Mouse (Mus musculus) liver, embryonic 13.5 days (tissue): ENCODE results near the gene Psmf1. TPM values are rescaled to one million over a fixed set of nuclear protein-coding genes. Genes with fewer than 3 reads are reported as not detected.
A peak's percentile ranks its signal among the peaks of the same experiment; 100 is the strongest.

Source experiments
- ATAC-seq: fragments of 200-750 bp; cut with Nextera tagmentation; 2 replicates; pipeline ENCODE4 v1.8.0; 2017; ENCODE audit warnings: low read depth, mild to moderate bottlenecking, moderate number of reproducible peaks, moderate library complexity
- DNase-seq: peaks from one replicate; pipeline ENCODE4 v3.0.0; 2022
- H3K27ac ChIP-seq: fragments of 300-500 bp; sonication (generic); 2 replicates; pipeline ENCODE4 v1.5.1; 2015; ENCODE audit warnings: moderate library complexity, mild to moderate bottlenecking, inconsistent platforms
- H3K27me3 ChIP-seq: fragments of 300-500 bp; sonication (generic); 2 replicates; pipeline ENCODE4 v1.6.1; 2015; ENCODE audit warnings: mild to moderate bottlenecking, inconsistent platforms
- H3K36me3 ChIP-seq: fragments of 300-500 bp; sonication (generic); 2 replicates; pipeline ENCODE4 v1.6.1; 2015; ENCODE audit warnings: mild to moderate bottlenecking, inconsistent platforms
- H3K4me1 ChIP-seq: fragments of 300-500 bp; sonication (generic); replicated peaks from 2 replicates; pipeline ENCODE4 v1.6.1; 2015; ENCODE audit warnings: inconsistent platforms
- H3K4me2 ChIP-seq: fragments of 300-500 bp; sonication (generic); 2 replicates; pipeline ENCODE4 v1.6.1; 2015; ENCODE audit warnings: inconsistent platforms, mild to moderate bottlenecking, moderate library complexity
- H3K4me3 ChIP-seq: fragments of 300-500 bp; sonication (generic); replicated peaks from 2 replicates; pipeline ENCODE4 v1.5.1; 2015; ENCODE audit warnings: mild to moderate bottlenecking, inconsistent platforms
- H3K9ac ChIP-seq: fragments of 300-500 bp; sonication (generic); 2 replicates; pipeline ENCODE4 v1.6.1; 2015; ENCODE audit warnings: mild to moderate bottlenecking, inconsistent platforms
- H3K9me3 ChIP-seq: fragments of 300-500 bp; sonication (generic); replicated peaks from 2 replicates; pipeline ENCODE4 v1.6.1; 2016; ENCODE audit warnings: inconsistent platforms
- WGBS: fragments of 180-500 bp; shearing (Covaris S2); methylation state at CpG from one replicate; pipeline ENCODE4 v1.1.7; 2015; ENCODE audit not compliant: insufficient replicate concordance; 5-methylcytosine and 5-hydroxymethylcytosine counted together
- polyA plus RNA-seq: library from polyadenylated mRNA; unstranded; fragments of >200 nt; fragmentation: Nextera tagmentation; extraction: Ambion mirVana; gene quantifications from 2 replicates; pipeline ENCODE4 v1.2.1, GENCODE M21; 2015

Gene Psmf1
- polyA plus RNA-seq, 1 experiment from 2014 or later, result 49.1 TPM

GRCm38 (mm10) chr2:151756277-151757061 lies 12.5 kb upstream of the Psmf1 start:
- Histone ChIP-seq H3K27ac (no peak overlapping the region), H3K4me3 (no peak overlapping the region), H3K4me2 (no peak overlapping the region), H3K9me3 (no peaks in the 10 kb centered on the region), H3K4me1 (no peaks in the 10 kb centered on the region), H3K27me3 (no peaks in the 10 kb centered on the region), H3K36me3 (no peaks in the 10 kb centered on the region), H3K9ac (no peak overlapping the region)
- 47% methylated on average over 9 of the region's 9 CpGs for WGBS
- DNase-seq (no peak), ATAC-seq (no peak)

GRCm38 (mm10) chr2:151751330-151751729 lies 7.3 kb upstream of the Psmf1 start:
- Histone ChIP-seq H3K4me3 (no peak overlapping the region), H3K9ac (no peak overlapping the region), H3K4me1 (no peaks in the 10 kb centered on the region), H3K36me3 (no peaks in the 10 kb centered on the region), H3K4me2 (no peak overlapping the region), H3K9me3 (no peaks in the 10 kb centered on the region), H3K27me3 (peaks cover 12% of the 10 kb centered on the region), H3K27ac (no peak overlapping the region)
- DNase-seq (no peak), ATAC-seq (no peak)
- 49% methylated on average over 5 of the region's 5 CpGs for WGBS

- Histone ChIP-seq H3K4me2 (no peak overlapping the region), H3K36me3 (no peaks in the 10 kb centered on the region), H3K9me3 (no peaks in the 10 kb centered on the region), H3K4me1 (peaks cover 20% of the 10 kb centered on the region), H3K4me3 (no peak overlapping the region), H3K27ac (no peak overlapping the region), H3K9ac (no peak overlapping the region), H3K27me3 (peaks cover 16% of the 10 kb centered on the region)
- 34% methylated on average over 19 of the region's 19 CpGs for WGBS
- ATAC-seq (peak; percentile 39; the same call in 1 of the 2 replicates), DNase-seq (peak; percentile 59)
Observed at GRCm38 (mm10) chr2:151747847-151748705, 4.1 kb upstream of the Psmf1 start.

GRCm38 (mm10) chr2:151742850-151743679 lies 921 bp downstream of the Psmf1 start:
- DNase-seq (peak; percentile 58), ATAC-seq (peak; percentile 76)
- Histone ChIP-seq H3K4me2 (peak overlapping the region; percentile 86), H3K36me3 (peaks cover 10% of the 10 kb centered on the region; the same call in 1 of the 2 replicates), H3K27me3 (peaks cover 13% of the 10 kb centered on the region), H3K4me3 (peak overlapping the region; percentile 14), H3K9ac (peak overlapping the region; percentile 95), H3K9me3 (no peaks in the 10 kb centered on the region), H3K27ac (peak overlapping the region; percentile 95), H3K4me1 (peaks cover 64% of the 10 kb centered on the region)
- 27% methylated on average over 6 of the region's 6 CpGs for WGBS

- Histone ChIP-seq H3K27me3 (peaks cover 6% of the 10 kb centered on the region), H3K4me3 (peak overlapping the region; percentile 14; the same call in 1 of the 2 replicates), H3K27ac (peak overlapping the region; percentile 95), H3K36me3 (peaks cover 13% of the 10 kb centered on the region; the same call in 1 of the 2 replicates), H3K4me1 (peaks cover 74% of the 10 kb centered on the region), H3K9me3 (no peaks in the 10 kb centered on the region), H3K4me2 (peak overlapping the region; percentile 86), H3K9ac (peak overlapping the region; percentile 95; the same call in 1 of the 2 replicates)
- peak; percentile 14; the same call in 1 of the 2 replicates for ATAC-seq
- 49% methylated on average over 1 of the region's 1 CpGs for WGBS
- no peak for DNase-seq
Observed at GRCm38 (mm10) chr2:151742084-151742483, 1.9 kb downstream of the Psmf1 start.

- WGBS, result under 1% methylated on average over 61 of the region's 61 CpGs
- Histone ChIP-seq H3K27ac (peak overlapping the region; percentile 95), H3K4me3 (peak overlapping the region; percentile 98), H3K4me1 (peaks cover 84% of the 10 kb centered on the region), H3K36me3 (peaks cover 16% of the 10 kb centered on the region; the same call in 1 of the 2 replicates), H3K9me3 (no peaks in the 10 kb centered on the region), H3K9ac (peak overlapping the region; percentile 95), H3K4me2 (peak overlapping the region; percentile 86), H3K27me3 (peaks cover 1% of the 10 kb centered on the region; the same call in 1 of the 2 replicates)
- ATAC-seq (peak; percentile 75), DNase-seq (peak; percentile 80)
Observed at GRCm38 (mm10) chr2:151740741-151741526, 3.1 kb downstream of the Psmf1 start.

- peaks cover 87% of the 10 kb centered on the region for H3K4me1 ChIP-seq
- H3K4me3 ChIP-seq, result peak overlapping the region; percentile 98
- ATAC-seq, result peak; percentile 30
Observed at GRCm38 (mm10) chr2:151739505-151739904, 4.5 kb downstream of the Psmf1 start.

GRCm38 (mm10) chr2:151739081-151739480 lies 4.9 kb downstream of the Psmf1 start:
- H3K9me3 ChIP-seq, result no peaks in the 10 kb centered on the region
- no peak for ATAC-seq
- H3K4me3 ChIP-seq, result peak overlapping the region; percentile 98
- DNase-seq, result no peak
- H3K27ac ChIP-seq, result peak overlapping the region; percentile 95
- peak overlapping the region; percentile 95 for H3K9ac ChIP-seq
- H3K36me3 ChIP-seq, result peaks cover 33% of the 10 kb centered on the region
- H3K4me1 ChIP-seq, result peaks cover 83% of the 10 kb centered on the region
- H3K4me2 ChIP-seq, result peak overlapping the region; percentile 86
- WGBS, result 65% methylated on average over 3 of the region's 3 CpGs
- H3K27me3 ChIP-seq, result no peaks in the 10 kb centered on the region

More at GRCm38 (mm10) chr2:151739505-151739904, 4.5 kb downstream of the Psmf1 start:
- 51% methylated on average over 7 of the region's 7 CpGs for WGBS
- H3K27me3 ChIP-seq, result no peaks in the 10 kb centered on the region
- H3K9me3 ChIP-seq, result no peaks in the 10 kb centered on the region
- peak overlapping the region; percentile 95 for H3K27ac ChIP-seq
- H3K9ac ChIP-seq, result peak overlapping the region; percentile 95
- peaks cover 28% of the 10 kb centered on the region for H3K36me3 ChIP-seq
- peak overlapping the region; percentile 86 for H3K4me2 ChIP-seq
- no peak for DNase-seq

GRCm38 (mm10) chr2:151738460-151738859 lies 5.5 kb downstream of the Psmf1 start:
- peak overlapping the region; percentile 86 for H3K4me2 ChIP-seq

GRCm38 (mm10) chr2:151735422-151735821 lies 8.6 kb downstream of the Psmf1 start:
- H3K4me3 ChIP-seq, result no peak overlapping the region
- H3K27me3 ChIP-seq, result no peaks in the 10 kb centered on the region
- ATAC-seq (no peak), DNase-seq (no peak)
- peaks cover 61% of the 10 kb centered on the region for H3K36me3 ChIP-seq
- H3K4me2 ChIP-seq, result no peak overlapping the region
- WGBS, result 85% methylated on average over 6 of the region's 6 CpGs
- no peak overlapping the region for H3K9ac ChIP-seq
- H3K9me3 ChIP-seq, result no peaks in the 10 kb centered on the region
- H3K27ac ChIP-seq, result no peak overlapping the region
- H3K4me1 ChIP-seq, result peaks cover 52% of the 10 kb centered on the region

More at GRCm38 (mm10) chr2:151738460-151738859, 5.5 kb downstream of the Psmf1 start:
- Histone ChIP-seq H3K9me3 (no peaks in the 10 kb centered on the region), H3K4me3 (peak overlapping the region; percentile 98), H3K27me3 (no peaks in the 10 kb centered on the region), H3K4me1 (peaks cover 77% of the 10 kb centered on the region), H3K36me3 (peaks cover 39% of the 10 kb centered on the region), H3K27ac (peak overlapping the region; percentile 95), H3K9ac (peak overlapping the region; percentile 95)
- DNase-seq (no peak), ATAC-seq (peak; percentile 10; the same call in 1 of the 2 replicates)
- 32% methylated on average over 4 of the region's 4 CpGs for WGBS
